Mouse (Mus musculus): ENCODE measurements at regions not wholly inside any gene's neighbourhood (a gene's known extent, or its start where the extent isn't known, plus 50 kb on each side); places are given as distances from the start of the nearest gene placed in this dataset.
A peak's percentile ranks its signal among the peaks of the same experiment; 100 is the strongest.

DNA sequence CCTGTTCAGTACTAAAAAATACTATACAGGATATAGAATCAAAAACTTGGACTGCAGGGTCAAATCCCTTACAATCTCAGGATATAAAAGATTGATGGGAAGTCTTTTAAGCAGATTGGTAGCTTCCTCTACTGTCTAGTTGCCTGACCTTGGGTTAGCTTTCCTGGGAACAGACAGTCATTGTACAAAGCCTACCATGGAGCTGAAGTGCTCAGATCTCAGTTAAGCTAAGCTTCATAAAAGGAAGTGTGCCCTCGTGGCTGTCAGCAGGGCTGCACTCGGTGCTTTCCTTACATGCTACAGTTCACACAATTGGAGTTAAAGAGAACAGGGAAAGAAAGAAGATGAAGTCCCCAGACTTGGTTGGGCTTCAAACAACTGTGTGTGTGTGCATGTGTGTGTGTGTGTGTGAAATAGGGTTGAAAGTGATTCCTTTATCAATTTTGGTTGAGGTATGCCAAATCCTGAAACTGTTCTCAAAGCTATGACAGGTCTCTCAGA, 338.4 kb downstream of the Gm21750 start:
- H3K27me3 ChIP-seq, result no peaks in the 10 kb centered on the region
- no peak overlapping the region for H3K27ac ChIP-seq
- H3K4me3 ChIP-seq, result no peak overlapping the region
- H3K4me2 ChIP-seq, result no peak overlapping the region
- no peak overlapping the region for H3K9ac ChIP-seq
- H3K36me3 ChIP-seq, result no peaks in the 10 kb centered on the region
- 59% methylated on average over 2 of the region's 2 CpGs for WGBS
- H3K4me1 ChIP-seq (replicated peaks), result no peaks in the 10 kb centered on the region
- ATAC-seq (ENCODE audit: low FRiP score), result no peak
- no peaks in the 10 kb centered on the region for H3K9me3 ChIP-seq

DNA sequence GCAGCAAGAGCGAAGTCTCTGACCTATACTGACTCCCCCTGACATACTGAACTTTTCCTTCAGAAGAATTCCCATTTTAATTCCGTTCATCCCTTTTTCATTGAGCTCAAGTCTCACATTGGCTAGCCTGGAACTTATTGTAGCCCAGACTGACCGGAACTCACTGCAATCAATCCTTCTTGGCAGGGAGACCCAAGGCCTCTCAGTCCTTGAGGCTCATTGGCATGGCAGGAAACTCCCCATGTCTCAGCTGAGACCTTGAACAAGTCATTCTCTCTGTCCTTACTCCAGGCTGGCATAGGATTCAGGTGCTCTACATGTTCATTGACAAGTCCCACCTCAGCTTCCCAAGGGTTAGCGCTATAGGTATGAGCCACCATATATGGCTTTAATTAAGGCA, 345.9 kb downstream of the Gm21750 start:
- Histone ChIP-seq H3K27ac (no peak overlapping the region), H3K4me1 (replicated peaks) (no peaks in the 10 kb centered on the region), H3K27me3 (no peaks in the 10 kb centered on the region), H3K9ac (no peak overlapping the region), H3K4me3 (no peak overlapping the region), H3K36me3 (no peaks in the 10 kb centered on the region), H3K4me2 (no peak overlapping the region), H3K9me3 (no peaks in the 10 kb centered on the region)
- 94% methylated on average over 4 of the region's 4 CpGs for WGBS
- ATAC-seq (ENCODE audit: low FRiP score), result no peak

DNA sequence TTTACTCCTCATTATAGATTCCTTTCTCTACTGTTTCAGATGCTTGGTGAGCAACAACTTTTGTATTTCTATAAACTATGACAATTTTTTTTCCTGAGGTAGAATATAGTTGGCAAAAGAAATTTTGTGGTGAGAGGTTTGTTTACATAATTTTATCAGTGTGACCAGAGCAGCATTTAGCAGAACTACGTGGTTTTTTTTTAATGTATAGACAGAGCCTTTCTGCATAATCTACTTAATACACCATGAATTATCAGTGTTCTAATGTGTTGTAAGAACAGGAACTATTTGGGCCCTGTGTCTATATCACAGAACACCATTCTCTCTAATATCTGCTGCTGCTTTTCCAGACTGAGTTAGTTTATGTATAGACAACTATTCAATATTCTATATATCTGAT, 350.5 kb downstream of the Gm21750 start:
- Histone ChIP-seq H3K27ac (no peak overlapping the region), H3K4me1 (replicated peaks) (no peaks in the 10 kb centered on the region)
- 86% methylated on average over 1 of the region's 1 CpGs for WGBS

DNA sequence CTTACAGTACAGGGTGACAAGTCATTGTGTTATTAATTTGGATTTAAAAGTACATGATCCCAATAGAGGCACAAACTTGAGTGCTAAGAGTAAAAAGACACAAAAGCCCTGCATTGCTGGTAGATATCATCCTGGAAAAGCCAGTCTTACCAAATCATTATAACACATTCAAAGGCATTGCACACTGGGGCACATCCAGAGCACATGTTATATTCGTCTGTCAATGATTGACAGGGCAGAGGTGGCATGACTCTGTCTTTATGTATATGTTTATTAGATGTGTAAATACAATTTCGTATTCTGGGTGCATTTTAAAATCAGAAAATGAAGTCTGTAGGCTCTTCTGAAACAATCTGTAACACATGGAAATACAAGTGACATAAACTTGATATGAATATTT, 358.4 kb downstream of the Gm21750 start:
- ATAC-seq (ENCODE audit: low FRiP score), result no peak
- Histone ChIP-seq H3K4me1 (replicated peaks) (no peaks in the 10 kb centered on the region), H3K4me3 (no peak overlapping the region), H3K27ac (no peak overlapping the region), H3K9me3 (no peaks in the 10 kb centered on the region), H3K27me3 (no peaks in the 10 kb centered on the region), H3K4me2 (no peak overlapping the region), H3K9ac (no peak overlapping the region), H3K36me3 (no peaks in the 10 kb centered on the region)
- WGBS, result 75% methylated on average over 2 of the region's 2 CpGs

More for the DNA sequence above, 350.5 kb downstream of the Gm21750 start:
- H3K4me2 ChIP-seq, result no peak overlapping the region
- H3K36me3 ChIP-seq, result no peaks in the 10 kb centered on the region
- ATAC-seq (ENCODE audit: low FRiP score), result no peak
- no peaks in the 10 kb centered on the region for H3K9me3 ChIP-seq
- H3K27me3 ChIP-seq, result no peaks in the 10 kb centered on the region
- no peak overlapping the region for H3K4me3 ChIP-seq
- no peak overlapping the region for H3K9ac ChIP-seq

DNA sequence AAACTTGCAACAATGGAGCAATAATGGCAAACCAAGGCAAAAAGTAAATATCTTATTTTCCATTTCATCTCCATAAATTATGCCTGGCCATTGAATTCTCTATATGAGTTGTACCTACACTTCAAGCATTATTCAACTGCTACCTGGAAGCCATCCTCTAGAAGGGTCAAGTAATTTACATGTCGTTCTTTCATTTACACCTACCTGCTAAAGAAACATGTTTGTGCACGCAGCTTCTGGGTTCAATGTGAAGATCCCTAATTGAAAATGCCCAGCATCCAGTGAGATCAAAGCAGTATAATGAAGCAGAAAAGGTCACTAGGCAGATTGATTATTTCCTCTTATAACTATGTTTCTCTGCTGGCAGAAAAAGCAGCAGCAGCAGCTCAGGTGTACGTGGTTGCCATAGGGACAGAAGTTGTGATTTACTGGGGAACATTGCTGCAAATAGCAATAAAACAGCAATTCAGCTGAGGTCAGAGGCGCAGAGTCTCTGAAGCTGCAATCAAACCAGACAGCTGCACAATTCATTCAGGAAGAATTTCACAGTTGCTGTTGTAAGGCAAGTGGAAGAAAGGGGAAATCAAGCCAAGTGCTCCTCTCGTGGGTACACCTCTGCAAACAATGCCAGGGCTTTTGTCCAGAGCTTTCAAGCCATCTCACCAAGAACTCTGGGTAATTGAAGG, 386.1 kb downstream of the Gm21750 start:
- no peak overlapping the region for H3K4me3 ChIP-seq
- H3K9ac ChIP-seq, result no peak overlapping the region
- H3K4me2 ChIP-seq, result no peak overlapping the region
- ATAC-seq (ENCODE audit: low FRiP score), result peak; percentile 85
- H3K27me3 ChIP-seq, result no peaks in the 10 kb centered on the region
- H3K4me1 ChIP-seq (replicated peaks), result peaks cover 10% of the 10 kb centered on the region; the same call in 1 of the 2 replicates
- 42% methylated on average over 5 of the region's 5 CpGs for WGBS
- no peaks in the 10 kb centered on the region for H3K9me3 ChIP-seq
- peak overlapping the region; percentile 81 for H3K27ac ChIP-seq
- no peaks in the 10 kb centered on the region for H3K36me3 ChIP-seq

DNA sequence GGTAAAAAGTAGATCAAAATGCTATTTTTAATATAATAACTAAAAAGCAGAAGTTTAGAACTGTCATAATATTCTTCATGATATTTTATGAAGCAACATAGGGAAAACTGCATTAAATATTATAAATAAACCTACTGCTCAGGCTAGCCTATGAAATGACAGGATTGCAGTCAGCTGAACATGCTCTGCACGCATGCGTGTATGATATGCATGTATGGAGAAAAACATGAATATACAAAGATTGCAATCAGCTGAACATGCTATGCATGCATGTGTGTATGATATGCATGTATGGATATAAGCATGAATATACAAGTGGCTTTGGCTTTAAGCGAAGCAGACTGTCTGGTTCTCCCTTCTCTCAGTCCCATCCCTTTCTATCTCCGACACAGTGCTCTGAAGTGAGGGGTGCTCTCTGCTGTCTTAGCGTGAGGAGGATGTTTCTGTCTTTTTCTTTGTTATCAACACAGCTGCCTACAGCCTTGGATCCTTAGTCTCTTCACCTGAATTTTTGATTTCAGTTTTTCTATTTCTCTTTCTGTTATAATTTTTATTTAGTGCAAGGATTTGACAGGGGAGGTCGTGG, 386.8 kb downstream of the Gm21750 start:
- H3K4me3 ChIP-seq, result no peak overlapping the region
- peak; percentile 72 for ATAC-seq (ENCODE audit: low FRiP score)
- H3K4me1 ChIP-seq (replicated peaks), result peaks cover 10% of the 10 kb centered on the region; the same call in 1 of the 2 replicates
- 79% methylated on average over 6 of the region's 6 CpGs for WGBS
- no peaks in the 10 kb centered on the region for H3K36me3 ChIP-seq
- H3K9me3 ChIP-seq, result no peaks in the 10 kb centered on the region
- peak overlapping the region; percentile 81 for H3K27ac ChIP-seq
- H3K27me3 ChIP-seq, result no peaks in the 10 kb centered on the region
- no peak overlapping the region for H3K4me2 ChIP-seq
- H3K9ac ChIP-seq, result no peak overlapping the region

DNA sequence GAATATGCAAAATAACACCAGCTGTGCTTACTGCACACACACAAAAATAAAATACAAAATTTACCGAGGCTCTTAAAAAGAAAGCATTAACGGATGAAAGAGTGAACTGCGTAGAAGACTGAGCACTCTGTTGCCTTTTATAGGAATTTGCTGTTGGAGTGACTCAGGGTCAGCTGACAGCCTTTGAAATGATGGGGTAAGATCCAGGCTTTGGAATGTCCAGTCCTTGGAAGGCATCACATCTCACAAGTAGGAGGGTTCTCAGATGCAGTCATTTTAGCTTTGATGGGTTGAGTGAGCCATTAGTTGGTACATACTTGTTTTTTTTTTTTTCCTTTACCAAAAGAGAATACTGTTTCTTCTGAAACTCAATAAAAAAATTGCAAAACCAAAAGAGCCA, 387.4 kb downstream of the Gm21750 start:
- Histone ChIP-seq H3K36me3 (no peaks in the 10 kb centered on the region), H3K9me3 (no peaks in the 10 kb centered on the region), H3K4me1 (replicated peaks) (peaks cover 10% of the 10 kb centered on the region; the same call in 1 of the 2 replicates), H3K9ac (no peak overlapping the region), H3K4me2 (no peak overlapping the region), H3K4me3 (no peak overlapping the region), H3K27me3 (no peaks in the 10 kb centered on the region), H3K27ac (peak overlapping the region; percentile 81)
- 85% methylated on average over 3 of the region's 3 CpGs for WGBS
- no peak for ATAC-seq (ENCODE audit: low FRiP score)

DNA sequence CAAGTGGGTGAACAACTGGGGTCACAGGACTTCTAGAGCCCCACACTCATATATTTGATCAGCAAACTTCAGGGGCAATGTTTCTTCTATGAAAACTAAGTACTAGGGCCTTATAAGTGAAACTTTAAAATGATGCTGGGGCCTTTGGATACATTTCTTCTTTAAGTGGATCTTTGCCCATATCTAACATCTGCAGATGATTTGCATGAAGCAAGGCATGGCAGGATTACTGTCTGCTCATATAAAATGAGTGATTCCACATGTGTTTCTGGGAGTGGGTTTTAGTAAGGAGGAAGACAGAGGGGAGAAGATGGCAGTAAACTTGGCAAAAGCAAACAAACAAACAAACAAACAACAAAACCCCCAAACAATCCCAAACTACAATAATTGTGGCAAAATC, 405.0 kb downstream of the Gm21750 start:
- no peaks in the 10 kb centered on the region for H3K9me3 ChIP-seq
- ATAC-seq (ENCODE audit: low FRiP score), result no peak
- no peak overlapping the region for H3K4me2 ChIP-seq

DNA sequence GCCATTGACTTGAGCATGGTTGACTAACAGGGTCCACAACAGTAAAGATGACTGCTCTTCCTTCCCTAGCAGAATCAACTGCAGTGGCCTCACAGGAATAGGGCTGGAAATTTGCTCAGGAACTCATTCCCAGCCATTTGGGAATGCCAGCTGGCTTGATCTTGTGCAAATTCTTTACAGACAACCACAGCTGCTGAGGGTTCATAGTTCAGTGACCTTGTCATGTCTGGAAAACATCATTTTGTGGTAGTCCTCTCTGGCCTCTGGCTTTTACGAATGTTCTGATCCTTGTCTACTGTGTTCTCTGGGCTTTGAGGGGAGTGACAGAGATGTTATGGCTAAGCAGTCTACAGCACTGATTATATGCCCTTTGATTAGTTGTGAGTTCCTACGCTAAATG, 432.0 kb downstream of the Gm21750 start:
- 86% methylated on average over 2 of the region's 2 CpGs for WGBS

More for the DNA sequence above, 405.0 kb downstream of the Gm21750 start:
- H3K4me3 ChIP-seq, result no peak overlapping the region
- H3K27me3 ChIP-seq, result no peaks in the 10 kb centered on the region
- H3K9ac ChIP-seq, result no peak overlapping the region
- no peak overlapping the region for H3K27ac ChIP-seq
- no peaks in the 10 kb centered on the region for H3K36me3 ChIP-seq
- H3K4me1 ChIP-seq (replicated peaks), result no peaks in the 10 kb centered on the region

DNA sequence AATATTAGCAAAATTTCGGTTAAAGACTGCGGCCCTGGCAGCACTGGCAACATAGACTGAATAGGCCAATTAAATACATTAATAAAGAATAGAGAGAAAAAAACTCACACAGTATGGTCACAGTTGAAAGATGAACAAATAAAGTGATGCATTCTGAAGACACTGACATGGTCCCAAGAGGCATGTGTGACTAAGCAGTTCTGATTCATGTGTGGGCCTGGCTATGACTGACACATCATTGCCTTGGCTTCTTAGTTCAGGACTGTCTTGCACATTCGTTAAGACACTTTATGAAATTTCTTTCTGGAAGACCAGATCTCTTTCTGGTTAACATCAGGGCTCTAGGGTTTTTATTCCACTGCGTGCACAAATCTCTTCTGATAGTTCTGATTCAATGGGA, 438.7 kb downstream of the Gm21750 start:
- H3K36me3 ChIP-seq, result no peaks in the 10 kb centered on the region
- no peak overlapping the region for H3K4me3 ChIP-seq
- no peak overlapping the region for H3K4me2 ChIP-seq
- H3K27me3 ChIP-seq, result no peaks in the 10 kb centered on the region
- ATAC-seq (ENCODE audit: low FRiP score), result no peak
- H3K4me1 ChIP-seq (replicated peaks), result no peaks in the 10 kb centered on the region
- no peak overlapping the region for H3K9ac ChIP-seq
- no peak overlapping the region for H3K27ac ChIP-seq
- no peaks in the 10 kb centered on the region for H3K9me3 ChIP-seq
- WGBS, result 94% methylated on average over 4 of the region's 4 CpGs

More for the DNA sequence above, 432.0 kb downstream of the Gm21750 start:
- no peak for ATAC-seq (ENCODE audit: low FRiP score)
- Histone ChIP-seq H3K27me3 (no peaks in the 10 kb centered on the region), H3K4me2 (no peak overlapping the region), H3K4me1 (replicated peaks) (no peaks in the 10 kb centered on the region), H3K36me3 (no peaks in the 10 kb centered on the region), H3K4me3 (no peak overlapping the region), H3K27ac (no peak overlapping the region), H3K9me3 (no peaks in the 10 kb centered on the region), H3K9ac (no peak overlapping the region)

DNA sequence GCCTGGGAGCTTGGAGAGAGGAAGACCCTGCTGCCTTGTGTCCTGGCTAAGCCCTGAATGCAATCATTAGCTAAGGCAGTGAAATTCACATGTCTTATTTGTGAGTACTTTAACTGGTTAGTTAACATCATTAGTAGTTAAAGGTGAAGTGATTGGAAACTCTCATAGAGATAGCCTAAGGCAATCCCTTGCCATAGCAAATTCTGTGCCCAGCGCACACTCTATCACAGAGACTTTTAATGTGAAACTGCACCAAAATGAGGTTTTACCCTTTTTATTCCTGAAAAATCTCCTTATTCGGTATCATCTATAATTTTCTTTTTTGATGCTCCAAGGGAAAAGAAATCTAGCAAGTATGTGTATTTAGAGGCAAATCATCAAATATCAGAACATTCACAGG, 451.6 kb downstream of the Gm21750 start:
- Histone ChIP-seq H3K4me3 (no peak overlapping the region), H3K27ac (no peak overlapping the region), H3K27me3 (no peaks in the 10 kb centered on the region), H3K4me1 (replicated peaks) (peaks cover 9% of the 10 kb centered on the region), H3K4me2 (no peak overlapping the region), H3K9ac (no peak overlapping the region), H3K9me3 (no peaks in the 10 kb centered on the region), H3K36me3 (no peaks in the 10 kb centered on the region)
- 89% methylated on average over 2 of the region's 2 CpGs for WGBS
- peak; percentile 64 for ATAC-seq (ENCODE audit: low FRiP score)

DNA sequence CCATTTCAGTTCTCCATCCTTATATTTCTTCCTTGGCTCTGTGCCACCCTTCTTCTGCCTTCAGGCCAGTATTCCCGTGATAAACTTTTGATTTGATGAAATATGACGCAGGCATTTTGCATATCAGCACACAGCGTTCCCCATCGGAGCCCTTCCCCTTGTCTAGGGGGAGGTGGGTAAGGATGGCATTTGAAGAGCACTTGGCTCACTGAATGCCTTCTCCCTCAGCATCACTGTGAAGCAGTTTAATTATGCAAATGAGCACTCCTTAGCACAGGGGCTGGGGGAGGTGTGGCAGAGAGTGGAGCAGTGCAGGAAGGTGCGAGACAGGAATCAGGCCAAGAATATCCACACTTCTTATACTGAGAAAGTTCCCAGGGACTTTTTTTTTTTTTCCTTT, 452.1 kb downstream of the Gm21750 start:
- Histone ChIP-seq H3K27ac (peak overlapping the region; percentile 27; the same call in 1 of the 2 replicates), H3K27me3 (no peaks in the 10 kb centered on the region), H3K4me2 (peak overlapping the region; percentile 18; the same call in 1 of the 2 replicates), H3K4me3 (no peak overlapping the region), H3K9ac (no peak overlapping the region), H3K4me1 (replicated peaks) (peaks cover 9% of the 10 kb centered on the region), H3K9me3 (no peaks in the 10 kb centered on the region), H3K36me3 (no peaks in the 10 kb centered on the region)
- ATAC-seq (ENCODE audit: low FRiP score), result peak; percentile 93
- WGBS, result 40% methylated on average over 5 of the region's 5 CpGs

DNA sequence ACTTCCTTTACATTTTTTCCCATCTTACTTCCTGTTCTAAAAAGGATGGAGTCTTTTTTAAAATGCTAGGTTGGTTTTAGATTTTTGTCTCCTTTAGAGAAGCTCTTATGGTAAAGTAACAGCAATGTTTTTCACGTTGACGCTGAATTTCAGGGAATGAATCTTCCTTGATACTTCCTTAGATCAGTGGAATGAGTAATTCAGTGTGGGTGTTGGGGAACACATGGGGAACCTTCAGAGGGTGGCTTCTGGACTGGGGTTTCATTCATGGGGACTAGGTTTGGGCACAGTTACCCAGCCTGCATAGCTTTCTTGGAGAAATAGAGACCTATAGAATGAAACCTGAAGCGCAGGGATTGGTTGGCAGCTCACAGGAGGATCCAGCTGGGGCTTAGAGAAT, 452.5 kb downstream of the Gm21750 start:
- WGBS, result 70% methylated on average over 3 of the region's 3 CpGs
- ATAC-seq (ENCODE audit: low FRiP score), result no peak

More for the DNA sequence above, 452.5 kb downstream of the Gm21750 start:
- Histone ChIP-seq H3K9ac (no peak overlapping the region), H3K27ac (no peak overlapping the region), H3K36me3 (no peaks in the 10 kb centered on the region), H3K4me1 (replicated peaks) (peaks cover 9% of the 10 kb centered on the region), H3K9me3 (no peaks in the 10 kb centered on the region), H3K4me2 (no peak overlapping the region), H3K27me3 (no peaks in the 10 kb centered on the region), H3K4me3 (no peak overlapping the region)

All from hindbrain, embryonic 13.5 days (tissue).